Mouse (Mus musculus) liver, embryonic 12.5 days (tissue): ENCODE measurements at regions not wholly inside any gene's neighbourhood (a gene's known extent, or its start where the extent isn't known, plus 50 kb on each side); places are given as distances from the start of the nearest gene placed in this dataset.

Experiments
- ATAC-seq: fragments of 200-750 bp; cut with Nextera tagmentation; 2 replicates; pipeline ENCODE4 v1.8.0; 2017; ENCODE audit warnings: moderate number of reproducible peaks, mild to moderate bottlenecking, moderate library complexity
- H3K27ac ChIP-seq: fragments of 300-500 bp; sonication (generic); 2 replicates; pipeline ENCODE4 v1.5.1; 2016; ENCODE audit warnings: mild to moderate bottlenecking
- H3K27me3 ChIP-seq: fragments of 300-500 bp; sonication (generic); replicated peaks from 2 replicates; pipeline ENCODE4 v1.6.1; 2016; ENCODE audit warnings: mild to moderate bottlenecking, moderate library complexity
- H3K36me3 ChIP-seq: fragments of 300-500 bp; sonication (generic); 2 replicates; pipeline ENCODE4 v1.6.1; 2016; ENCODE audit warnings: mild to moderate bottlenecking, moderate library complexity
- H3K4me1 ChIP-seq: fragments of 300-500 bp; sonication (generic); 2 replicates; pipeline ENCODE4 v1.6.1; 2016
- H3K4me2 ChIP-seq: fragments of 300-500 bp; sonication (generic); 2 replicates; pipeline ENCODE4 v1.6.1; 2016; ENCODE audit warnings: mild to moderate bottlenecking, moderate library complexity
- H3K4me3 ChIP-seq: fragments of 300-500 bp; sonication (generic); 2 replicates; pipeline ENCODE4 v1.5.1; 2016; ENCODE audit warnings: mild to moderate bottlenecking, moderate library complexity
- H3K9ac ChIP-seq: fragments of 300-500 bp; sonication (generic); 2 replicates; pipeline ENCODE4 v1.6.1; 2016; ENCODE audit warnings: mild to moderate bottlenecking, moderate library complexity
- H3K9me3 ChIP-seq: fragments of 300-500 bp; sonication (generic); replicated peaks from 2 replicates; pipeline ENCODE4 v1.6.1; 2016; ENCODE audit warnings: mild to moderate bottlenecking, moderate library complexity
- WGBS: fragments of 180-500 bp; shearing (Covaris S2); methylation state at CpG from one replicate; pipeline ENCODE4 v1.1.7; 2016; ENCODE audit not compliant: insufficient replicate concordance; 5-methylcytosine and 5-hydroxymethylcytosine counted together

DNA sequence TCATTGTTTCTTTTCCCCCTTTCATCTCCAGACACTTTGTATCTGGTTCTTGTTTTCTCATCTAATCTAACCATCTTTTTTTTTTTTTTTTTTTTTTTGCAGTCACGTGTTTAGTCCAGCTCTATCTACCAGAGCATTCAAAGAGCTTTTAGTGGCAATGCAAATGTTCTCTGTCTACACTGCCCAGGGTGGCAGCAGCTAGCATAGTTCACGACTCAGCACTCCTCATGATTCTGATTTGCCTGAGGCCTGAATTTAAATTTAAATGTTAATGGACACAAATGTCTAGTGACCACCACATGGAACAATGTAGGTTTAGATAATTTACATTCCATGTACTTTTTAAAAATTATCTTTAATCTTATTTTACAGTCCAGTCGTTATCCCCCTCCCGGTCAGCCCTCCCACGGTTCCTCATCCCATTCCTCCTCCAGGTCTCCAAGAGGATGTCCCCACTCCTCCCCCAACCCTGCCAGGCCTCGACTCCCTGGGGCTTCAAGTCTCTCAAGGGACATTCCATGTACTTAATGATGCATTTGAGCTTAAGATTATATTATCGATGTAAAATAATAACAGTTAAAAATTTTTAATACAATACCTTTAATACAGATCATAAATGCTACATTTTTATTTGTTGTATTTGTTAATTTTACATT lies 153.1 kb upstream of the Cops8 start:
- H3K9me3 ChIP-seq, result no peaks in the 10 kb centered on the region
- no peak for ATAC-seq
- H3K4me3 ChIP-seq, result no peak overlapping the region
- H3K27me3 ChIP-seq, result no peaks in the 10 kb centered on the region
- 52% methylated on average over 7 of the region's 7 CpGs for WGBS
- H3K4me1 ChIP-seq, result no peaks in the 10 kb centered on the region
- H3K9ac ChIP-seq, result no peak overlapping the region
- H3K4me2 ChIP-seq, result no peak overlapping the region
- no peak overlapping the region for H3K27ac ChIP-seq
- H3K36me3 ChIP-seq, result no peaks in the 10 kb centered on the region

DNA sequence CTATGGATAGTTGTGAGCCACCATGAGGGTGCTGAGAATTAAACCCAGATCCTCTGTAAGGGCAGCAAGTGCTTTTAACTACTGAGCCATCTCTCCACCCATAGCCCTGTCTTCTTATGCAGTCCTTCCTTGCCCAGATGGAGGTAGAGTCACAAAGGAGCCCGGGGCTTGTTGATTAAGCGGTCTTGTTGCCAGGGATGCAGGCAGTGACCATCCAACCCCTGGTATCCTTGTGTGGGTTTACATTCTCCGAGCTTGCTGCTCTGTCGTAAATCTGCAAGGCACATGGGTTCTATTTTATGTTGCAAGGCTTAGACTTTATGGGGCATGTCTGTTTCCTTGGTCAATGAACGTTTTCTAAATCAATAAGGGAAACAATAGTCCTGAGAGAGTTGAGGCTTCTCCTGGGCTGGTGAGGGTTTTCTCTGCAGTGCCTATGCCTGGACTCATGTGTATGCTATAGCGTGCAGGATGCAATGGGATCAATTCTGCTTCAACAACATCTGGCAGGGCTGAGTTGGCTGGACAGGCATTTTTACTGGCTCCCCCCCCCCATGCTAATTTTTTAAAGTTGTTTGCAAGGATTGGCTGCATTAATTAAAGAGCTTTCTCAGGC lies 150.7 kb upstream of the Cops8 start:
- H3K4me1 ChIP-seq, result no peaks in the 10 kb centered on the region
- 59% methylated on average over 6 of the region's 6 CpGs for WGBS
- ATAC-seq, result no peak
- H3K9ac ChIP-seq, result no peak overlapping the region
- no peak overlapping the region for H3K4me3 ChIP-seq
- H3K9me3 ChIP-seq, result no peaks in the 10 kb centered on the region
- H3K4me2 ChIP-seq, result no peak overlapping the region
- no peak overlapping the region for H3K27ac ChIP-seq
- no peaks in the 10 kb centered on the region for H3K36me3 ChIP-seq
- no peaks in the 10 kb centered on the region; the same call in 1 of the 2 replicates for H3K27me3 ChIP-seq

DNA sequence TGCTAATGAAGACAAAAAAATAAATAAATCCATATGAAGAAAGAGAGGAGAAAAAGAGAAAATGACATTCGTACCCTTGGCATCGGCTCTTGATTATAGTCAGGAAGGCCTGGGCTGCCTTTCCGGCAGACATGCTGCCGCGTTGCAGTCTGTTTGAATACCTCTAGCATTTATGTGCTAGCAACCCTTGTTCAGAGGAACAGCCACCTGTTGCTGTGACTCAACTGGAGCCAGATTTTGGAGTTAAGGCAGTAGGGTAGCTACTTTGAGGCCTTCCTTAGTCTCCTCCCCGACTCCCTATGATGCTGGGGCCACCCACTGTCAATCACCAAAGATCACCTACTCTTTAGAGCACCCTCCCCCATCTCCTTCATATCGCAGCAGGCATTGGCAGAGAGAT lies 148.5 kb upstream of the Cops8 start:
- ATAC-seq, result no peak
- H3K27ac ChIP-seq, result no peak overlapping the region
- no peaks in the 10 kb centered on the region for H3K4me1 ChIP-seq
- no peaks in the 10 kb centered on the region for H3K9me3 ChIP-seq
- H3K4me3 ChIP-seq, result no peak overlapping the region
- H3K9ac ChIP-seq, result no peak overlapping the region
- no peaks in the 10 kb centered on the region; the same call in 1 of the 2 replicates for H3K27me3 ChIP-seq
- no peak overlapping the region for H3K4me2 ChIP-seq
- WGBS, result 62% methylated on average over 7 of the region's 7 CpGs
- H3K36me3 ChIP-seq, result no peaks in the 10 kb centered on the region

DNA sequence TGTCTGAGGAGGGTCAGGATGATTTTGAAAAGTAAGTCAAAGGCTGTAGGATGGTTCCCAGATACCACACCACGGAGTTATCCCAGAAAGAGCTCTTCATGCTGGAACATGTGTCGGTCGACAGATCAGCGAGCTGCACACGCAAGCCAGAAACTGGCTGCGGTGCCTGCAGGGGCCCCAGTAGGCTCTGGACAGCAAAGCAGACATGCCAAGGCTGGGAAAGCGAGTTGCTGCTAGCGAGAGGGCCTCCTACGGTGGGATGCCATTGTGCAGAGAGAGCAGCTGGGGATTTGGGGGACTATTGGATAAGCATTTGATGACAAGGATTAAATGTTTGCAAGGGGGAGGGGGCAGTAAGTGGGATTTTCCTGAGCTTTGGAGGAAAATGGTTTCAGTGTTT lies 145.4 kb upstream of the Cops8 start:
- H3K4me2 ChIP-seq, result no peak overlapping the region
- no peaks in the 10 kb centered on the region for H3K9me3 ChIP-seq
- H3K4me3 ChIP-seq, result no peak overlapping the region
- H3K9ac ChIP-seq, result no peak overlapping the region
- H3K4me1 ChIP-seq, result no peaks in the 10 kb centered on the region
- H3K27ac ChIP-seq, result no peak overlapping the region
- H3K36me3 ChIP-seq, result no peaks in the 10 kb centered on the region
- 41% methylated on average over 9 of the region's 9 CpGs for WGBS
- no peak for ATAC-seq
- H3K27me3 ChIP-seq, result no peaks in the 10 kb centered on the region; the same call in 1 of the 2 replicates

DNA sequence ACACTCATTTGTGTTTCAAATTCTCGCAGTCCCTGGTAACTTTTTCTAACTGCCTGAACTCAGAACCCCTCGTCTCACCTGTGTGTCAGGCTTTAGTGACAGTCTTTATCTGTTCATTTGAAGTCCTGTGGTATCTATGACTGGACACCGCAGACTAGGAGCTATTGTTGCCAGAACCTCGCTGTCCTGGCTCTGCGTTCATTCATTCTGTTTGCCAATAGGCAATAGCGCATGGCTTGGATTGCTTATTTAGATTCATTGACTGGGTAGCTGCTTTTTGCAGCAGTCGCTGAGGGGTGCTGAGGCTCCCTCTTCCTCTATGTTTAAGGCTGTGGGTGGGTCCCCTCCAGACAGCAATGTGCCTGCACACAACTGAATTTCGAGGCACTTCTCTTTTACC lies 144.6 kb upstream of the Cops8 start:
- Histone ChIP-seq H3K4me2 (no peak overlapping the region), H3K36me3 (no peaks in the 10 kb centered on the region), H3K27ac (no peak overlapping the region), H3K27me3 (no peaks in the 10 kb centered on the region; the same call in 1 of the 2 replicates), H3K4me3 (no peak overlapping the region), H3K4me1 (no peaks in the 10 kb centered on the region), H3K9ac (no peak overlapping the region), H3K9me3 (no peaks in the 10 kb centered on the region)
- WGBS, result 64% methylated on average over 8 of the region's 8 CpGs
- ATAC-seq, result no peak

DNA sequence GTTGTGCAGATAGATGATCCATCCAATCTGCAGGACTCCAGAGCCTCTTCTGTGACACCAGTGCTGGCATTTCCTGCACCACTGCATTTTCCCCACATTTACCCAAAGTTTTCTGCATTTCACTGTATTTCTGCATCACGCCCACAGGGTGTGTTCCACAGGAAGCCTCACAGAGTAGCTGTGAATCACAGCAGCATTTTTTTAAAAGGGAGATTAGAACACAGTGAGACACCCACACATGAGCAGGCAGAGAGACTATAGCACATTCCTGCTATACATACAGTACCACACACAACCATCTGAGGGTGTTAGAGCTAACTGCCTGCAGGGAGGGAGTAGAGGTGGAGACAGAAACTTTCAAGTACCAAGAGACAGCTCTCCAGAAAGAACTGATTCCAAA lies 141.1 kb upstream of the Cops8 start:
- 55% methylated on average over 1 of the region's 1 CpGs for WGBS
- Histone ChIP-seq H3K36me3 (no peaks in the 10 kb centered on the region), H3K4me2 (no peak overlapping the region), H3K9ac (no peak overlapping the region), H3K27ac (no peak overlapping the region), H3K9me3 (no peaks in the 10 kb centered on the region), H3K4me3 (no peak overlapping the region), H3K4me1 (no peaks in the 10 kb centered on the region), H3K27me3 (no peaks in the 10 kb centered on the region)
- ATAC-seq, result no peak

DNA sequence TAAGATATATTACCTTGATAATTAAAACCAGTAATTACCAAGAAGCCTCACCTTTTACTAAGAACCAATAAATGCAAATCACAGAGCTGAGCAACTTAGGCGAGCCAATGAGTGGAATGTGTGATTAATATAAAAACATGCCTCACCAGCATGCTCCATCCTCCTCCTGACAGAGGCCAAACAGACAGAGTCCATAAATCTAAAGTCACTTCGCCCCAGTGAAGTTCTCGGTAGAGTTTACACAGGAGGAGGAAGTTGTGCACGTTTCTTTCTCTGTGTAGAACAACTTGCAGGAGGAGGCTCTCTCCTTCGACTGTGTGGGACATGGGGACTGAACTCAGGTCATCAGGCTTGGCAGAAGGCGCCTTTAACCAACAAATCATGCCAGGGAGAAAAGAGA lies 139.5 kb upstream of the Cops8 start:
- H3K27ac ChIP-seq, result no peak overlapping the region
- no peak overlapping the region for H3K9ac ChIP-seq
- no peak overlapping the region for H3K4me2 ChIP-seq
- no peaks in the 10 kb centered on the region for H3K27me3 ChIP-seq
- WGBS, result 52% methylated on average over 6 of the region's 6 CpGs
- H3K9me3 ChIP-seq, result no peaks in the 10 kb centered on the region
- no peak for ATAC-seq
- no peaks in the 10 kb centered on the region for H3K4me1 ChIP-seq
- no peaks in the 10 kb centered on the region for H3K36me3 ChIP-seq
- H3K4me3 ChIP-seq, result no peak overlapping the region

DNA sequence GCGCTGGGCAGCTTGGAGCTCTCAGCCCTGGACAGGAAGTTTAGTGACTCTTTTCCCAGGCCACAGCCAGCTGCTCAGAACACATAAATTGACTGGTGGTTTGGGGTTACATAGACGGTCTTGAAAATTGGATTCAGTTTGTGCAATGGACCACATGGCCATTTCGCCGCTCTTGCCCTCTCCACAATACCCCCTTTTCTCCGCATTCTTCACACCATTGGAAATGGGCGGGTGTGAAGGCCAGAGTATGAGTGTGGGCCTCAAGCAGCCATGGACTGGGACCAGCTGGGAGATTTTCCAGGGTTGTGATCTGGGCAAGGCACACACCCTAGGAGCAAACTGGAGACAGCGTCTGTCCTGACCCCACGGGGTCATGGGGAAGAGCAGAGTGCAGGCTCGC lies 135.1 kb upstream of the Cops8 start:
- 68% methylated on average over 9 of the region's 9 CpGs for WGBS
- H3K27ac ChIP-seq, result no peak overlapping the region

DNA sequence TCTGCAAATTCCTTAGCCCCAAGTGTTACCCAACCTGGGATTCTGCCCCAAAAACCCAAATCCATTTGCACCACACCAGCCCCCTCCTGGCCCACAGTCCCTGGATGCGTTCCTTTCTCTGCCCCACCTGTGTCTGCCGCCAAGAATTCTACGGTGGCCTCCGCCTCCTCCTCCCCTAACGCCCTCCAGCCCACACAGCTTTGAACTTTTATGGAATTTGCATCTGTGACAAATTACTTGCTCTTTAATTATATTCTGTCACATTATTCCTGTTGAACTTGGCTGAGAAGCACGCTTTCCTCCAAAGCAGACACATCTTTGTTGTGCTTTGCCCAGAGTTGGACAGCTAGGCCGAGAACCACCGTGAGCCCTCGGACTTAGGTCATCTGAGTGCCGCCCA lies 131.8 kb upstream of the Cops8 start:
- WGBS, result 65% methylated on average over 10 of the region's 10 CpGs
- H3K27me3 ChIP-seq, result no peaks in the 10 kb centered on the region
- no peak overlapping the region for H3K4me3 ChIP-seq
- H3K36me3 ChIP-seq, result no peaks in the 10 kb centered on the region
- ATAC-seq, result no peak
- no peak overlapping the region for H3K4me2 ChIP-seq
- no peaks in the 10 kb centered on the region for H3K9me3 ChIP-seq
- no peaks in the 10 kb centered on the region for H3K4me1 ChIP-seq
- no peak overlapping the region for H3K9ac ChIP-seq
- no peak overlapping the region for H3K27ac ChIP-seq

More for the DNA sequence above, 135.1 kb upstream of the Cops8 start:
- Histone ChIP-seq H3K9ac (no peak overlapping the region), H3K9me3 (no peaks in the 10 kb centered on the region), H3K4me2 (no peak overlapping the region), H3K36me3 (no peaks in the 10 kb centered on the region), H3K4me1 (no peaks in the 10 kb centered on the region), H3K4me3 (no peak overlapping the region), H3K27me3 (no peaks in the 10 kb centered on the region)
- no peak for ATAC-seq

DNA sequence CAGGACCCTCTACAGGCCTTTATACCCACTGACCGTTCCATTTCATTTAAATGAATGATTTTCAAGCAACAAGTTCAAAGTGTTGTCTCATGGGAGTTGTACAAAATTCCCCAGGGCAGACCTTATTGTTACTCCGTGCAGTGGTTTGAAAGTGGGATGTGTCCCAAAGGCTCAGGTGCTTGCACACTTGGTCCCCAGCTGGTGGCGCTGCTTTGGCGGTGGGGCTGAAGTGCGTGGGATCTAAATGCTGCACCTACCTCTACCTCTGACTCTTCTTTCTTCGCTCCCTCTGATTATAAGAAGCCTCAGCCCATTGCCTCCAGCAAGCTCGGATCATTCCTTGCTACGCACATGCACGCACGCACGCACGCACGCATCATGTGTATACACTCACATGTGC lies 131.0 kb upstream of the Cops8 start:
- no peak for ATAC-seq
- H3K4me2 ChIP-seq, result no peak overlapping the region
- WGBS, result 78% methylated on average over 13 of the region's 13 CpGs

DNA sequence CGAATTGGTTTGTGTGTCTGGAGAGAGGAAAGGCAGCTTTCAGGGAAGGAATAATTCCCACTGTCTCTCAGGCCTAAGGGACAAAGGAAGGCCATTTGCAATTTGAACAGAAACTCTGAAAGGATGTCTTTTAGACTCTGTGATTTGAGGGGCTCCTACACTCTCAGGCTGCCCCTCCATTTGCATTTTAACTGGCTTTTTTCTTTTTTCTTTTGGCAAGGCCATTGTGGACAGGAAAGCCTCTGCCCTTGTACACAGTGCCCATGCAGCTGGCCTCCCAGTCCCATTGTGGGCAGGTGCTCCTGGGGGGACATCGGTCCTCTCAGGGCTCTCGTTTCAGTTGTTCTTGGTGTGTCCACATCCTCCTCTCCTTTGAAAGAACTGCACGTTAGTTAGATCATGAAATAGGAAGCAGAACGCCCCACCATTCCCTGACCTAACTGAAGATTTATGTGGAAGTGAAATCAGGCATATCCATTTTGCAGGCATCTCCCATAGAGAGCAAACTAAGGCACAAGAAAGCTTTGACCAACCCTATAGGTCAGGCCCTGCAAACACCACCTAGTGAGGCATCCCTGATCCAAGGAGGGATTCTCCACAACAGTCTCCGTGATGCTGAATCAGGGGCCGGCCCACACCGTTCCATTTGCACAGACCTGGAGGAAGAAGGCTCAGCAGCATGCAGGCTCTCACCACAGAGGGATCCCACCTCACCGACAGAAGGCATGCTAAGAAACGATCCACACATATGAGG lies 127.5 kb upstream of the Cops8 start:
- H3K4me3 ChIP-seq, result no peak overlapping the region
- no peak for ATAC-seq
- H3K27ac ChIP-seq, result no peak overlapping the region
- H3K4me2 ChIP-seq, result no peak overlapping the region
- 69% methylated on average over 10 of the region's 10 CpGs for WGBS
- H3K27me3 ChIP-seq, result no peaks in the 10 kb centered on the region
- H3K9me3 ChIP-seq, result no peaks in the 10 kb centered on the region; the same call in 1 of the 2 replicates
- H3K4me1 ChIP-seq, result no peaks in the 10 kb centered on the region
- H3K9ac ChIP-seq, result no peak overlapping the region
- no peaks in the 10 kb centered on the region for H3K36me3 ChIP-seq

More for the DNA sequence above, 131.0 kb upstream of the Cops8 start:
- H3K27me3 ChIP-seq, result no peaks in the 10 kb centered on the region
- H3K4me1 ChIP-seq, result no peaks in the 10 kb centered on the region
- H3K9ac ChIP-seq, result no peak overlapping the region
- H3K4me3 ChIP-seq, result no peak overlapping the region
- no peaks in the 10 kb centered on the region for H3K36me3 ChIP-seq
- H3K27ac ChIP-seq, result no peak overlapping the region
- no peaks in the 10 kb centered on the region for H3K9me3 ChIP-seq

DNA sequence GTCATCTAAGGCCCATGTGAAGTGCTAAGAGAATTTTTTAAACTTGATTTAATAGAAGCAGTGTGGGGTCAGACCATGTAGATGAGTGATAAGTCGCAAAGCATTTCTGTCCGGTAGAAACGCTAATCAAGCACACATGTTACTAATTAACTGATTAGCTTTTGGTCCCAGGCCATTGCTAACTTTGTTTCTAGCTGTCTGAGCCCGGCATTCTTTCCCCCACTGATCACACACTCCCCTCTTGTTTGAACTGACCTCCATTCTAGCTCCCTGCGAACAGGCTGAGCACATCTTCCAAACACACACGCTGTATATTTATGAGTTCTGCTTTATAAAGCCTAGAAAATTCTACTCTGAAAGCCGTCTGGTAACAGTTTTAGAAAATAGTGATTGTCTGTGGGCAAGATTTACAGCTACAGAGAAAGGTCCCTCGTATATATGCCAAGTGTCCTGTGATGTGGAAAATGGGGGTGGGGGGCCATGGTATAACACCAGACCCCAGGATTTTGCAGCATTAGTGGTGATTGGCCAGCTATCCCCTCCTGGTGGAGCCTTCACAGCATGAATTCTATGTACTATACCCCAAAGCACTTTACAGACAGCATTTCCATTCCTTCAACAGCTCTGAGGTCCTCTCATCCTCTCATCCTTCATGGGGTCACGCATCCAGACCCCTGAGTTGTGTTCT lies 126.1 kb upstream of the Cops8 start:
- WGBS, result 51% methylated on average over 9 of the region's 9 CpGs
- H3K4me1 ChIP-seq, result no peaks in the 10 kb centered on the region
- H3K27ac ChIP-seq, result no peak overlapping the region

More for the DNA sequence above, 126.1 kb upstream of the Cops8 start:
- Histone ChIP-seq H3K4me2 (no peak overlapping the region), H3K27me3 (no peaks in the 10 kb centered on the region), H3K36me3 (no peaks in the 10 kb centered on the region), H3K9me3 (no peaks in the 10 kb centered on the region; the same call in 1 of the 2 replicates), H3K9ac (no peak overlapping the region), H3K4me3 (no peak overlapping the region)
- ATAC-seq, result no peak
